Comparison of ENCODE assay signal across 8 mouse cellular contexts in genomic region chr13:111809466-111810228, GRCm38 (mm10). TPM values are rescaled to one million over a fixed set of nuclear protein-coding genes. Genes with fewer than 3 reads are reported as not detected.
DNase-seq lines count a peak whose midpoint lies in the region; ATAC-seq lines count a peak whose summit lies in the region.

No protein-coding gene starts in this region.

- H3K36me3 ChIP-seq in forebrain, embryonic 14.5 days (ENCODE audit: control insufficient read depth, insufficient read depth, low read length), result no peaks in the 10 kb centered on the region
- H3K36me3 ChIP-seq in hindbrain, embryonic 16.5 days (ENCODE audit: control insufficient read depth, insufficient read depth, low read length), result no peaks in the 10 kb centered on the region
- H3K36me3 ChIP-seq in limb, embryonic 11.5 days (ENCODE audit: control insufficient read depth, insufficient read depth, low read length), result no peaks in the 10 kb centered on the region
- no peaks in the 10 kb centered on the region for H3K36me3 ChIP-seq in midbrain, embryonic 14.5 days (ENCODE audit: control insufficient read depth, insufficient read depth, low read length)

- peak overlapping the region; percentile 95 for H3K27ac ChIP-seq in forebrain, embryonic 14.5 days (ENCODE audit: low read depth, low read length)
- peak overlapping the region; percentile 98 for H3K27ac ChIP-seq in hindbrain, embryonic 16.5 days (ENCODE audit: low read depth, low read length)
- H3K27ac ChIP-seq in limb, embryonic 11.5 days (replicated peaks; ENCODE audit: low read depth, low read length), result peak overlapping the region; percentile 52; the same call in 1 of the 2 replicates
- peak overlapping the region; percentile 98 for H3K27ac ChIP-seq in midbrain, embryonic 14.5 days (replicated peaks; ENCODE audit: low read depth, low read length)

- ATAC-seq in forebrain, embryonic 14.5 days, result peak; percentile 51
- peak; percentile 71 for ATAC-seq in hindbrain, embryonic 16.5 days
- ATAC-seq in limb, embryonic 11.5 days (ENCODE audit: insufficient number of reproducible peaks, low FRiP score, low TSS enrichment, low read depth), result peak; percentile 63; the same call in 1 of the 2 replicates
- ATAC-seq in midbrain, embryonic 14.5 days (ENCODE audit: low FRiP score, low TSS enrichment), result peak; percentile 66

- H3K4me3 ChIP-seq in forebrain, embryonic 14.5 days (ENCODE audit: low read depth, low read length), result peak overlapping the region; percentile 84
- peak overlapping the region; percentile 96 for H3K4me3 ChIP-seq in hindbrain, embryonic 16.5 days (ENCODE audit: low read length)
- H3K4me3 ChIP-seq in limb, embryonic 11.5 days (ENCODE audit: low read depth, low read length), result peak overlapping the region; percentile 85
- H3K4me3 ChIP-seq in midbrain, embryonic 14.5 days (replicated peaks; ENCODE audit: low read depth, low read length), result peak overlapping the region; percentile 82

- peak; percentile 63 for DNase-seq in ovary, postnatal 36 days (ENCODE audit: low spot score)
- DNase-seq in ovary, postnatal 10 days (ENCODE audit: low spot score), result no peak
- peak; percentile 70 to 72 for DNase-seq in cerebellum, adult 18-20 months
- DNase-seq in forebrain, embryonic 14.5 days (ENCODE audit: low spot score), result peak; percentile 71
- peak; percentile 70 for DNase-seq in limb, embryonic 11.5 days (ENCODE audit: low spot score)
- peak; percentile 81 for DNase-seq in midbrain, embryonic 14.5 days
- peak; percentile 65 for DNase-seq in thymus, postnatal 0 days (ENCODE audit: low spot score)

- H3K27me3 ChIP-seq in forebrain, embryonic 14.5 days (replicated peaks; ENCODE audit: control insufficient read depth, insufficient read depth, low read length), result no peaks in the 10 kb centered on the region
- H3K27me3 ChIP-seq in hindbrain, embryonic 16.5 days (replicated peaks; ENCODE audit: control insufficient read depth, insufficient read depth, low read length), result no peaks in the 10 kb centered on the region
- no peaks in the 10 kb centered on the region for H3K27me3 ChIP-seq in limb, embryonic 11.5 days (ENCODE audit: control insufficient read depth, insufficient read depth, low read length)
- H3K27me3 ChIP-seq in midbrain, embryonic 14.5 days (ENCODE audit: control insufficient read depth, insufficient read depth, low read length), result no peaks in the 10 kb centered on the region; the same call in 1 of the 2 replicates

- under 1% methylated on average over 29 of the region's 29 CpGs for WGBS in forebrain, embryonic 14.5 days
- WGBS in hindbrain, embryonic 16.5 days, result 1% methylated on average over 29 of the region's 29 CpGs
- WGBS in limb, embryonic 11.5 days, result under 1% methylated on average over 29 of the region's 29 CpGs
- WGBS in midbrain, embryonic 14.5 days, result under 1% methylated on average over 29 of the region's 29 CpGs

- H3K4me2 ChIP-seq in forebrain, embryonic 14.5 days (ENCODE audit: low read length), result peak overlapping the region; percentile 90
- peak overlapping the region; percentile 89 for H3K4me2 ChIP-seq in hindbrain, embryonic 16.5 days (ENCODE audit: low read length)
- H3K4me2 ChIP-seq in limb, embryonic 11.5 days (ENCODE audit: low read depth, severe bottlenecking), result peak overlapping the region; percentile 94
- peak overlapping the region; percentile 86 for H3K4me2 ChIP-seq in midbrain, embryonic 14.5 days (ENCODE audit: low read length)

- H3K9me3 ChIP-seq in forebrain, embryonic 14.5 days (replicated peaks; ENCODE audit: control insufficient read depth, low read length), result no peaks in the 10 kb centered on the region
- H3K9me3 ChIP-seq in hindbrain, embryonic 16.5 days (ENCODE audit: control insufficient read depth, low read length), result no peaks in the 10 kb centered on the region
- no peaks in the 10 kb centered on the region for H3K9me3 ChIP-seq in limb, embryonic 11.5 days (ENCODE audit: control insufficient read depth, low read length)
- no peaks in the 10 kb centered on the region for H3K9me3 ChIP-seq in midbrain, embryonic 14.5 days (ENCODE audit: control insufficient read depth, low read length)

- peaks cover 10% of the 10 kb centered on the region; the same call in 1 of the 2 replicates for H3K4me1 ChIP-seq in forebrain, embryonic 14.5 days (ENCODE audit: control insufficient read depth, insufficient read depth, low read length)
- H3K4me1 ChIP-seq in hindbrain, embryonic 16.5 days (ENCODE audit: control insufficient read depth, insufficient read depth, low read depth, low read length), result peaks cover 19% of the 10 kb centered on the region
- H3K4me1 ChIP-seq in limb, embryonic 11.5 days (ENCODE audit: control insufficient read depth, insufficient read depth, low read length), result peaks cover 5% of the 10 kb centered on the region
- peaks cover 15% of the 10 kb centered on the region; the same call in 1 of the 2 replicates for H3K4me1 ChIP-seq in midbrain, embryonic 14.5 days (ENCODE audit: control insufficient read depth, insufficient read depth, low read length)

- peak overlapping the region; percentile 89 for H3K9ac ChIP-seq in forebrain, embryonic 14.5 days (ENCODE audit: low read length)
- peak overlapping the region; percentile 94 for H3K9ac ChIP-seq in hindbrain, embryonic 16.5 days (ENCODE audit: low read depth, low read length)
- H3K9ac ChIP-seq in limb, embryonic 11.5 days (ENCODE audit: low read length), result peak overlapping the region; percentile 94
- peak overlapping the region; percentile 86 for H3K9ac ChIP-seq in midbrain, embryonic 14.5 days (replicated peaks; ENCODE audit: low read length)

RNA-seq across cellular contexts. Expression of gene Map3k1, which starts 0.9 kb away (rescaled TPM):
- polyA plus RNA-seq in forebrain, embryonic 14.5 days (2014; fragmentation: Nextera tagmentation; extraction: Ambion mirVana), result 9.5 and 11.6 TPM in 2 replicates
- 12.1 and 13.5 TPM in 2 replicates for polyA plus RNA-seq in hindbrain, embryonic 16.5 days (2015; fragmentation: Nextera tagmentation; extraction: Ambion mirVana)
- polyA plus RNA-seq in limb, embryonic 11.5 days (2014; fragmentation: Nextera tagmentation; extraction: Ambion mirVana), result 14.2 and 15.5 TPM in 2 replicates
- 13.4 and 15.6 TPM in 2 replicates for polyA plus RNA-seq in midbrain, embryonic 14.5 days (2014; fragmentation: Nextera tagmentation; extraction: Ambion mirVana)
- 35.8 and 42.7 TPM in 2 replicates for polyA plus RNA-seq in thymus, postnatal 0 days (2015; fragmentation: Nextera tagmentation; extraction: Ambion mirVana)
